In genomic region chr12:30216762-30217441, GRCm38 (mm10) we compare ENCODE assay signal across 24 mouse cellular contexts.
DNase-seq lines count a peak whose midpoint lies in the region; ATAC-seq and TF ChIP-seq lines count a peak whose summit lies in the region.
"Had no signal": no experiment of that assay in that cellular context is flagged by ENCODE, and none has a peak within 500 bp of the region (broad histone marks: within the 10 kb centered on the region; RNA-seq: fewer than 3 reads in every experiment).

No protein-coding gene starts in this region.

- TF ChIP-seq CTCF in lung, embryonic 14.5 days (IDR thresholded peaks at IDR 0.05; ENCODE audit: low read depth): no peak
- no peak for TF ChIP-seq CTCF in lung, adult 2 months (IDR thresholded peaks at IDR 0.05; ENCODE audit: insufficient read depth, low read length)

- H3K4me2 ChIP-seq in lung, embryonic 14.5 days: no peak overlapping the region
- no peak overlapping the region for H3K4me2 ChIP-seq in stomach, embryonic 15.5 days
- H3K4me2 ChIP-seq: forebrain, embryonic 13.5 days; heart, embryonic 12.5 days; heart, embryonic 15.5 days; hindbrain, embryonic 14.5 days had no signal

- no peaks in the 10 kb centered on the region for H3K36me3 ChIP-seq in lung, embryonic 14.5 days (ENCODE audit: insufficient read depth)
- no peaks in the 10 kb centered on the region for H3K36me3 ChIP-seq in stomach, embryonic 15.5 days
- no peaks in the 10 kb centered on the region for H3K36me3 ChIP-seq in hindbrain, embryonic 10.5 days
- H3K36me3 ChIP-seq: forebrain, embryonic 10.5 days; heart, embryonic 12.5 days; heart, embryonic 15.5 days had no signal

- no peak for TF ChIP-seq POLR2A in lung, adult 2 months (IDR thresholded peaks at IDR 0.05; ENCODE audit: borderline replicate concordance, extremely low read depth, low read depth, low read length)

- ATAC-seq in lung, embryonic 14.5 days (ENCODE audit: insufficient read depth): no peak
- peak; percentile 90 for ATAC-seq in stomach, embryonic 15.5 days (ENCODE audit: insufficient read depth, low FRiP score, low read depth)
- ATAC-seq: CD4-positive, CD25-positive, alpha-beta regulatory T cell, adult 4 months; forebrain, embryonic 13.5 days; forebrain, embryonic 16.5 days; hindbrain, postnatal 0 days had no signal

- H3K9ac ChIP-seq in lung, embryonic 14.5 days: no peak overlapping the region
- H3K9ac ChIP-seq in stomach, embryonic 15.5 days: no peak overlapping the region
- H3K9ac ChIP-seq: forebrain, embryonic 13.5 days; heart, embryonic 12.5 days; heart, embryonic 15.5 days; hindbrain, embryonic 14.5 days had no signal

- H3K27me3 ChIP-seq in lung, embryonic 14.5 days (ENCODE audit: insufficient read depth, low read length): no peaks in the 10 kb centered on the region
- H3K27me3 ChIP-seq in stomach, embryonic 15.5 days (replicated peaks): no peaks in the 10 kb centered on the region
- H3K27me3 ChIP-seq in hindbrain, embryonic 10.5 days (ENCODE audit: insufficient read depth, poor library complexity, severe bottlenecking): no peaks in the 10 kb centered on the region
- H3K27me3 ChIP-seq: forebrain, embryonic 13.5 days; heart, embryonic 12.5 days; heart, embryonic 15.5 days had no signal

- H3K9me3 ChIP-seq in lung, embryonic 14.5 days (ENCODE audit: low read depth, low read length): no peaks in the 10 kb centered on the region
- no peaks in the 10 kb centered on the region for H3K9me3 ChIP-seq in stomach, embryonic 15.5 days
- no peaks in the 10 kb centered on the region for H3K9me3 ChIP-seq in hindbrain, embryonic 10.5 days
- H3K9me3 ChIP-seq: forebrain, embryonic 10.5 days; forebrain, embryonic 13.5 days; heart, embryonic 12.5 days; heart, embryonic 15.5 days had no signal

- WGBS in lung, embryonic 14.5 days: 61% methylated on average over 6 of the region's 6 CpGs
- WGBS in lung, adult 2 months: 64% methylated on average over 6 of the region's 6 CpGs
- WGBS in large intestine, adult 2 months: 37% methylated on average over 6 of the region's 6 CpGs
- 68% methylated on average over 6 of the region's 6 CpGs for WGBS in stomach, embryonic 15.5 days
- WGBS in hindbrain, embryonic 10.5 days: 89% methylated on average over 6 of the region's 6 CpGs

- H3K27ac ChIP-seq in lung, embryonic 14.5 days (ENCODE audit: low read depth): no peak overlapping the region
- H3K27ac ChIP-seq in stomach, embryonic 15.5 days: no peak overlapping the region
- no peak overlapping the region for H3K27ac ChIP-seq in hindbrain, embryonic 10.5 days
- H3K27ac ChIP-seq: forebrain, embryonic 10.5 days; forebrain, embryonic 13.5 days; heart, embryonic 15.5 days; hindbrain, embryonic 14.5 days; hindbrain, postnatal 0 days had no signal

- H3K4me1 ChIP-seq in lung, embryonic 14.5 days (ENCODE audit: insufficient read depth): no peaks in the 10 kb centered on the region
- no peaks in the 10 kb centered on the region for H3K4me1 ChIP-seq in lung, adult 2 months (ENCODE audit: control insufficient read depth, insufficient read depth, low read length)
- no peaks in the 10 kb centered on the region for H3K4me1 ChIP-seq in stomach, embryonic 15.5 days
- no peaks in the 10 kb centered on the region for H3K4me1 ChIP-seq in hindbrain, embryonic 10.5 days (replicated peaks)
- H3K4me1 ChIP-seq: forebrain, embryonic 10.5 days; forebrain, embryonic 13.5 days; heart, embryonic 12.5 days; heart, embryonic 15.5 days had no signal

- no peak overlapping the region for H3K4me3 ChIP-seq in lung, embryonic 14.5 days (ENCODE audit: low read depth, low read length)
- H3K4me3 ChIP-seq in lung, adult 2 months (replicated peaks; ENCODE audit: extremely low read depth, low read depth, low read length): no peak overlapping the region
- H3K4me3 ChIP-seq in stomach, embryonic 15.5 days (replicated peaks): no peak overlapping the region
- no peak overlapping the region for H3K4me3 ChIP-seq in hindbrain, embryonic 10.5 days
- H3K4me3 ChIP-seq: forebrain, embryonic 10.5 days; forebrain, embryonic 13.5 days; heart, embryonic 12.5 days; heart, embryonic 15.5 days had no signal

- DNase-seq in lung, embryonic 14.5 days: peak; percentile 6
- DNase-seq in lung, adult 2 months: no peak
- peak; percentile 2 for DNase-seq in large intestine, adult 2 months (ENCODE audit: low read depth, low spot score)
- no peak for DNase-seq in embryo, embryonic 10 days (ENCODE audit: low spot score)
- DNase-seq in hindbrain, embryonic 10.5 days (ENCODE audit: low spot score): no peak
- DNase-seq: adrenal gland, adult 8-10 months; adrenal gland, postnatal 25 days; cerebellum, adult 11-12 months; cerebellum, adult 8-10 months; cerebellum, postnatal 10 days; cerebellum, postnatal 36 days; gastrocnemius, postnatal 10 days; gastrocnemius, postnatal 36 days; heart, postnatal 10 days; heart, postnatal 36 days had no signal

Comparison
In these comparisons a context has a peak if more than half of its experiments do, and no peak if none do; other contexts are left out.
1. DNase-seq: peak in lung, embryonic 14.5 days (single experiment) and large intestine, adult 2 months (single experiment); none in lung, adult 2 months (single experiment), embryo, embryonic 10 days (single experiment) and hindbrain, embryonic 10.5 days (single experiment).